Mouse (Mus musculus) forebrain, embryonic 13.5 days (tissue): ENCODE measurements at regions not wholly inside any gene's neighbourhood (a gene's known extent, or its start where the extent isn't known, plus 50 kb on each side); places are given as distances from the start of the nearest gene placed in this dataset.

ENCODE experiments used
- ATAC-seq: fragments of 200-750 bp; cut with Nextera tagmentation; 2 replicates; pipeline ENCODE4 v1.8.0; 2017
- H3K27ac ChIP-seq: fragments of 300-500 bp; sonication (generic); 2 replicates; pipeline ENCODE4 v1.5.1; 2015; ENCODE audit warnings: inconsistent platforms, mild to moderate bottlenecking, moderate library complexity
- H3K27me3 ChIP-seq: fragments of 300-500 bp; sonication (generic); 2 replicates; pipeline ENCODE4 v1.6.1; 2015; ENCODE audit warnings: mild to moderate bottlenecking, inconsistent platforms
- H3K36me3 ChIP-seq: fragments of 300-500 bp; sonication (generic); 2 replicates; pipeline ENCODE4 v1.6.1; 2015; ENCODE audit warnings: mild to moderate bottlenecking, inconsistent platforms; ENCODE audit not compliant: poor library complexity, severe bottlenecking
- H3K4me1 ChIP-seq: fragments of 300-500 bp; sonication (generic); 2 replicates; pipeline ENCODE4 v1.6.1; 2015; ENCODE audit warnings: inconsistent platforms
- H3K4me2 ChIP-seq: fragments of 300-500 bp; sonication (generic); 2 replicates; pipeline ENCODE4 v1.6.1; 2015; ENCODE audit warnings: inconsistent platforms, mild to moderate bottlenecking, moderate library complexity
- H3K4me3 ChIP-seq: fragments of 300-500 bp; sonication (generic); 2 replicates; pipeline ENCODE4 v1.5.1; 2015; ENCODE audit warnings: mild to moderate bottlenecking, inconsistent platforms
- H3K9ac ChIP-seq: fragments of 300-500 bp; sonication (generic); 2 replicates; pipeline ENCODE4 v1.6.1; 2015; ENCODE audit warnings: mild to moderate bottlenecking, inconsistent platforms
- H3K9me3 ChIP-seq: fragments of 300-500 bp; sonication (generic); replicated peaks from 2 replicates; pipeline ENCODE4 v1.6.1; 2016; ENCODE audit warnings: inconsistent platforms
- WGBS: fragments of 180-500 bp; shearing (Covaris S2); methylation state at CpG from one replicate; pipeline ENCODE4 v1.1.7; 2015; 5-methylcytosine and 5-hydroxymethylcytosine counted together

GRCm38 (mm10) chr7:95250651-95251050 lies 920.4 kb upstream of the Tenm4 start:
- peak; percentile 41; the same call in 1 of the 2 replicates for ATAC-seq
- Histone ChIP-seq H3K27me3 (no peaks in the 10 kb centered on the region), H3K27ac (no peak overlapping the region)

GRCm38 (mm10) chr7:95253862-95254545 lies 917.0 kb upstream of the Tenm4 start:
- Histone ChIP-seq H3K4me3 (no peak overlapping the region), H3K36me3 (no peaks in the 10 kb centered on the region), H3K4me2 (no peak overlapping the region), H3K4me1 (no peaks in the 10 kb centered on the region), H3K27me3 (no peaks in the 10 kb centered on the region), H3K9ac (no peak overlapping the region), H3K27ac (no peak overlapping the region), H3K9me3 (no peaks in the 10 kb centered on the region)
- ATAC-seq: peak; percentile 92
- 75% methylated on average over 5 of the region's 5 CpGs for WGBS

More at GRCm38 (mm10) chr7:95250651-95251050, 920.4 kb upstream of the Tenm4 start:
- Histone ChIP-seq H3K4me2 (no peak overlapping the region), H3K4me1 (no peaks in the 10 kb centered on the region), H3K36me3 (no peaks in the 10 kb centered on the region), H3K4me3 (no peak overlapping the region), H3K9ac (no peak overlapping the region), H3K9me3 (no peaks in the 10 kb centered on the region)

DNA sequence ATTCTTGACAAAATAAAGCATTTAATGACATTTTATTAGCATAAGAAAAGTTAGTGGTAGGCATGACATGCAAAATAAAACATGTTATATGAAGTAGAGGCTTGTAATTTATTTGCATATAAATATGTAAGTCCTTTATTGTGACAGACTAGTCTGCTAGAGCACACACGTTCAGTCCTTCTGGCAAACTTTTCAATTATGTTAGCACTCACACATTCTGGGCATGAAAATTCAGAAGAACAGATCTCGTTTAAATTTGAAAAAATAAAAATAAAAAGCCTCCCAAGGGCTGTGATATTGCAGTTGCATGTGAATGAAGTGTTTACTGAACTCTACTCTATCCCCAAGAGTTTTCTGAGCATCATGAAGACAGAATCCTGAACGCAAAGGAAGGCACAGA lies 916.1 kb upstream of the Tenm4 start:
- no peaks in the 10 kb centered on the region for H3K27me3 ChIP-seq
- no peak overlapping the region for H3K27ac ChIP-seq
- no peak overlapping the region for H3K4me2 ChIP-seq
- no peaks in the 10 kb centered on the region for H3K4me1 ChIP-seq
- H3K9me3 ChIP-seq: no peaks in the 10 kb centered on the region
- WGBS: 42% methylated on average over 3 of the region's 3 CpGs
- no peak overlapping the region for H3K4me3 ChIP-seq
- peak; percentile 60 for ATAC-seq
- no peaks in the 10 kb centered on the region for H3K36me3 ChIP-seq
- H3K9ac ChIP-seq: no peak overlapping the region

- Histone ChIP-seq H3K36me3 (no peaks in the 10 kb centered on the region), H3K9ac (no peak overlapping the region), H3K27ac (no peak overlapping the region), H3K4me3 (no peak overlapping the region), H3K4me1 (no peaks in the 10 kb centered on the region), H3K4me2 (no peak overlapping the region), H3K27me3 (no peaks in the 10 kb centered on the region), H3K9me3 (no peaks in the 10 kb centered on the region)
- ATAC-seq: no peak
Observed at GRCm38 (mm10) chr7:95255699-95256098, 915.3 kb upstream of the Tenm4 start.

GRCm38 (mm10) chr7:95262942-95263341 lies 908.1 kb upstream of the Tenm4 start:
- no peaks in the 10 kb centered on the region for H3K4me1 ChIP-seq
- H3K9me3 ChIP-seq: no peaks in the 10 kb centered on the region
- ATAC-seq: no peak
- no peak overlapping the region for H3K9ac ChIP-seq
- no peak overlapping the region for H3K27ac ChIP-seq
- WGBS: 95% methylated on average over 3 of the region's 3 CpGs
- no peak overlapping the region for H3K4me2 ChIP-seq
- no peaks in the 10 kb centered on the region for H3K27me3 ChIP-seq
- H3K36me3 ChIP-seq: no peaks in the 10 kb centered on the region
- no peak overlapping the region for H3K4me3 ChIP-seq

DNA sequence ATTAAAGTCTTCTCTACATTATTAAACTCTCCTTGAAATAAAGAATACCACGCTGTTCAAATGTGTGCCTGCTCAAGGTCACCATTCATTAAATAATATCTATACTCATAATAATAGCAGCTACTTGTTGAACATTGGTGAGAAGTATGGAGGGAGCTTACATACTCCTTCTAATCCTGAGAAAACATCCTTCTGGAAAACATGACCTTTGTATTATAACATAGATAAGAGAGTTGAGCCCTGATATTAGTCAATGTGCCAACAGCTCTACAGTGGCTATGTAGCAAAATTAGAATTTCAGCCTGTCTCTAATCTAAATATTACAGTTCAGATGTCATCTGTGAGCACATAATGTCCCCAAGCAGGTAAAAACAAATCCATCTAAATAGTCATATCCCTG lies 893.8 kb upstream of the Tenm4 start:
- Histone ChIP-seq H3K36me3 (no peaks in the 10 kb centered on the region), H3K27me3 (no peaks in the 10 kb centered on the region), H3K27ac (no peak overlapping the region), H3K9ac (no peak overlapping the region), H3K4me3 (no peak overlapping the region), H3K9me3 (no peaks in the 10 kb centered on the region), H3K4me1 (no peaks in the 10 kb centered on the region), H3K4me2 (no peak overlapping the region)
- WGBS: 92% methylated on average over 1 of the region's 1 CpGs
- no peak for ATAC-seq

DNA sequence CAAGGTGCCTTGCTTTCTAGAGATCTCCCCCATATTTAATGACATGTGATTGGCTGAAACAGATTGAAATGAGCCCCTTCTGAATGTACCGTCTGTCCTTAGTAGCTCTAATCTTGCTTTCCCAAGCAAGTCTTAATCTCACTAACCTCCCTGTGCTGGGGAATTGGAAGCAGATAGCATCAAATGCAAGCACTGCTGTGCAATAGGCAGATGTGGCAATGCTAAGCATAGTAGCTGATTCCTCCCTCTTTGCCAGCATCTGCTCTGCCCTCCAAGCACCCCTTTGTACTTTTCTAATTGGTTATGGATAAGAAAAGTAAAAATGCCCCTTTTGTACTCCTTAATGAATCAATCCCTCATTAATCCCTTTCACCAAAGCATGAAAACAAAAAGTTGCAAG lies 857.4 kb upstream of the Tenm4 start:
- Histone ChIP-seq H3K9me3 (no peaks in the 10 kb centered on the region), H3K27ac (no peak overlapping the region), H3K4me2 (no peak overlapping the region), H3K4me1 (0 out of 2 replicates have a peak, but pooled peaks cover 4% of the 10 kb centered on the region), H3K4me3 (no peak overlapping the region), H3K27me3 (no peaks in the 10 kb centered on the region), H3K9ac (no peak overlapping the region), H3K36me3 (no peaks in the 10 kb centered on the region)
- 11% methylated on average over 1 of the region's 1 CpGs for WGBS
- no peak; the same call in 1 of the 2 replicates for ATAC-seq

GRCm38 (mm10) chr7:95323084-95323483 lies 848.0 kb upstream of the Tenm4 start:
- peak; percentile 53; the same call in 1 of the 2 replicates for ATAC-seq
- no peak overlapping the region for H3K9ac ChIP-seq
- no peak overlapping the region for H3K4me3 ChIP-seq
- H3K27me3 ChIP-seq: peaks cover 8% of the 10 kb centered on the region
- no peaks in the 10 kb centered on the region for H3K4me1 ChIP-seq
- no peaks in the 10 kb centered on the region for H3K9me3 ChIP-seq
- 8% methylated on average over 3 of the region's 3 CpGs for WGBS
- no peak overlapping the region for H3K4me2 ChIP-seq
- H3K36me3 ChIP-seq: no peaks in the 10 kb centered on the region
- no peak overlapping the region for H3K27ac ChIP-seq

DNA sequence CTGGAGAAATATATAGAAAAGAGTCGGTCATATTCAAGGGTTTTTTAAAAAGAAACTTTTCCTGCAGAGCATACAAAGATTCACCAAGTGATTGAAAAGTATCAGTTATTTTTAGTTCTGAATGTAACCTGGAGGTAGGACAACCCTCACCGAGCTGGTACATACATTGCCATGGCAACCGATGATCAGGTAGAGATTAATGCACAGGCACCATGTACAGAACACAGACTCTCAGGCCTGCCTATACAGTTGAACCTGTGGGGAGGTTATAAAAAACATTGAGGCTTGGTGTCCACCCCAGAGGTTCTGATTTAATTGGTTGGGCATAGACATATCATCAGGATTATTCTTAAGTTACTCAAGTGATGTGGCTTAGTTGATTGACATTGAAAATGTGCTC lies 846.1 kb upstream of the Tenm4 start:
- no peaks in the 10 kb centered on the region for H3K9me3 ChIP-seq
- no peak for ATAC-seq
- H3K27me3 ChIP-seq: peaks cover 8% of the 10 kb centered on the region
- H3K4me2 ChIP-seq: no peak overlapping the region
- WGBS: 93% methylated on average over 3 of the region's 3 CpGs
- H3K27ac ChIP-seq: no peak overlapping the region
- H3K9ac ChIP-seq: no peak overlapping the region
- no peak overlapping the region for H3K4me3 ChIP-seq
- H3K4me1 ChIP-seq: no peaks in the 10 kb centered on the region
- no peaks in the 10 kb centered on the region for H3K36me3 ChIP-seq

DNA sequence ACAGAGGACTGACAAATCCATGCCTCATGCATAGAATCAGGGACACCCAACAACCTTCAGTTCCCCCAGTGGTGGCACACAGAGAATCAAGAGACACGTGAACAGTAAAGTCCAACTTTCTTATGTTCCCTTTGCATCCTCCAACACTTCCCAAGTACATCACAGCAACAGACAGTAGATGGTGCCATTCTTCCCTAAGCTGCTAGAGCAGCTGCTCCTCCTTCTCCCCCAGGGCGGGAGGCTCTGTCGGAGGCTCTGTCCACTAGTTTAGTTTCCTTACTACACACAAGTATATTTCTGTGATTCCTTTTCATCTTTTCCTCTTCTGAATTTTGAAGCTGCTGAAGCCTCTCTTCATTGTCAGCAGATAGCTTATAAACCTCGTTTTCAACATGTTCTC lies 839.0 kb upstream of the Tenm4 start:
- no peak overlapping the region for H3K4me3 ChIP-seq
- H3K4me1 ChIP-seq: no peaks in the 10 kb centered on the region
- H3K27me3 ChIP-seq: 0 out of 2 replicates have a peak, but pooled peaks cover 3% of the 10 kb centered on the region
- no peak overlapping the region for H3K27ac ChIP-seq
- ATAC-seq: no peak
- H3K9ac ChIP-seq: no peak overlapping the region
- WGBS: 22% methylated on average over 4 of the region's 4 CpGs
- H3K9me3 ChIP-seq: no peaks in the 10 kb centered on the region
- no peaks in the 10 kb centered on the region for H3K36me3 ChIP-seq
- H3K4me2 ChIP-seq: no peak overlapping the region

GRCm38 (mm10) chr7:95350185-95350803 lies 820.8 kb upstream of the Tenm4 start:
- H3K9me3 ChIP-seq: no peaks in the 10 kb centered on the region
- H3K4me1 ChIP-seq: peaks cover 5% of the 10 kb centered on the region
- no peaks in the 10 kb centered on the region for H3K27me3 ChIP-seq
- 48% methylated on average over 7 of the region's 7 CpGs for WGBS
- no peak overlapping the region for H3K9ac ChIP-seq
- H3K4me2 ChIP-seq: no peak overlapping the region
- H3K27ac ChIP-seq: no peak overlapping the region
- 0 out of 2 replicates have a peak, but pooled peaks have one; percentile 4 for ATAC-seq
- H3K4me3 ChIP-seq: no peak overlapping the region
- H3K36me3 ChIP-seq: no peaks in the 10 kb centered on the region

DNA sequence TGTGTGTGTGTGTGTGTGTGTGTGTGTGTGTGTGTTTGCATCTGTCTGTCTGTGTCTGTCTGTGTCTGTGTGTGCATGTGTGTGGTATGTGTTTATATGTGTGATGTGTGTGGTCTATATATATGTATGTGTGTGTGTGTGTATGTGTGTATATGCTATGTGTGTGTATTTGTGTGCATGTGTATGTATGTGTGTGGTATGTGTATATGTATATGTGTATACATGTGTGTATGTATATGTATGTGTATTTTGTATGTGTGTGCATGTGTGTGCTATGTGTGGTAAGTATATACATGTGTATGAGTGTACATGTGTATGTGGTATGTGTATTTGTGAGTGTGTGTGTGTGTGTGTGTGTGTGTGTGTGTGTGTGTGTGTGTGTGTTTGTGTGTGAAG lies 820.2 kb upstream of the Tenm4 start:
- H3K27me3 ChIP-seq: no peaks in the 10 kb centered on the region
- no peaks in the 10 kb centered on the region for H3K36me3 ChIP-seq
- peaks cover 5% of the 10 kb centered on the region for H3K4me1 ChIP-seq
- no peak for ATAC-seq
- no peak overlapping the region for H3K27ac ChIP-seq
- no peak overlapping the region for H3K4me3 ChIP-seq
- H3K9ac ChIP-seq: no peak overlapping the region
- no peaks in the 10 kb centered on the region for H3K9me3 ChIP-seq
- H3K4me2 ChIP-seq: no peak overlapping the region

DNA sequence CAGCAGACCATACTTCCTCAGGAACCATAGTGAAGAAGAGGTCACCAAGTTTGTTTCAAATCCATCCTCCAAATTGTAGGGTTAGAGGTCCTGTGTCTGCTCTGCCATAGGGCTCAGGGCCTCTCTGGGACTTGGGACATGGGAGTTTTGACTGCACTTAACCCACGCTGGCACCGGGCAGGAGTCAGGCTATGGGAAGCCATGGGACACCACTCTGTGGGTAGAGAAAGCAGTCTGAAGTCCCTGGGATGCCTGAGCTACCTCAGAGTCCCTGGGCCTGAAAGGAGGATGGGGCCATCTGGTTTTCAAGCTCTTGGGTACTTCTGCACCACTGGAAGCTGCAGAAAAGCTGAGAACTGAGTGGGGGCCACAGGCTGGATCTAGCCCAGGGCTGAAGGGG lies 819.7 kb upstream of the Tenm4 start:
- Histone ChIP-seq H3K4me2 (no peak overlapping the region), H3K4me1 (peaks cover 5% of the 10 kb centered on the region), H3K36me3 (no peaks in the 10 kb centered on the region), H3K9me3 (no peaks in the 10 kb centered on the region), H3K4me3 (no peak overlapping the region), H3K27ac (no peak overlapping the region), H3K9ac (no peak overlapping the region), H3K27me3 (no peaks in the 10 kb centered on the region)
- WGBS: 89% methylated on average over 2 of the region's 2 CpGs
- ATAC-seq: no peak
